Mouse (Mus musculus) adrenal gland, adult 18-20 months (tissue): ENCODE measurements at regions not wholly inside any gene's neighbourhood (a gene's known extent, or its start where the extent isn't known, plus 50 kb on each side); places are given as distances from the start of the nearest gene placed in this dataset.

Source experiments
- DNase-seq, 2 experiments: peaks; one replicate each; pipeline ENCODE4 v3.0.0; 2021 to 2022; ENCODE audit warnings: low spot score in 2 of 2

DNA sequence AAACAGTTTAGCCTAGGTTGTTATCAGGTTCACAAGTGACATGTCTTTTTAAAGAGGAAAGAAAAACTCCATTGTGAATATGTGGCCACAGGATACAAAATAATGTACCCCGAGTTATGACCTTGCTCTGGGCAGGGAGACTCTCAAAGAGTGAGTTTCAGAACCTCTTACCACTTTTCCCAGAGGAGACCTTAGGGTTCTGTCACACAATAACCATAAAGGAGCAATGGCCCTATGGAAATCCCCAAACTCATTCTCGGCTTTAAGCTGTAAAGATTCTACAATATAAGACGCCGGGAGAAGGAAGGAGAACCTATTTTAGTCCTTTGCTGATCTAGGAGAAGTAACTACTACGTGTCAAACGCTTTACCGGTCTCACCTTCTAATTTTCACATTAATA lies 85.1 kb upstream of the Pcdh8 start:
- DNase-seq, result no peak

DNA sequence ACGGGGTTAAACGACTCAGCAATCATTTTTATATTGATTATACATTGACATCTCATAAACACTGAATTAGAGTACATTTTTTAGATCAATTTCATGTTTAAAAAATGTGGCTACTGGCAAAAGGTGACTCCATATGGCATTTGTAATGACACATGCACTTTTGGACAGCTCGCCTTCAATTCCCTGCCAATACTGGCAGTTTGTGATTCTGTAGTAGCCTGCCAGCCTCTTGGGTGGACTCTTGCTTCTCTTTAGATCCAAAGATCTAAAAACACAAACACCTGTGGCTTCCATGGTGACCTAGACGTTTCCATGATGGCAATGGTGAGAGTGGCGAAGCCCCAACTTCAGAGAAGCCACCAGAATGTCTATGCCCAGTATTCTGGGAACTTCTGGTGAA lies 83.1 kb upstream of the Pcdh8 start:
- DNase-seq, result no peak

DNA sequence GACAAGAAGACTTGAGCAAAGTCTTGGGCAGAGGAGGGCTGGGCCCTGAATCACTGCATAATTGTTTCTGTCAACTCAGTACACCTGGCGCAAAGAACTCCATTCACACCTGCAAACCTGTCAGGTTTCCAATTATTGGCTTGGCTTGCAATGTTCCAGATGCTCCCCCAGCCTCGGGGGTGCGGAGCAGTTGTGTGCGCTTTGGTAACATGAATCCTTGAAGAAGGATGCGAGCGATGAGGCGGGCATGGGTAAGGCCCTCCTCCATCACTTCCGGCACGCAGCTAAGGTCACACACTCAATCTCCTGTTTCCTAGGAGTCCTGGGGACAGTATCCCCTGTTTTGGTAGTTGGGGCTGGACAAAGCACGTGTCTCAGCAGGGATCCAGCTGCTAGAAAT lies 81.6 kb upstream of the Pcdh8 start:
- DNase-seq, result no peak

DNA sequence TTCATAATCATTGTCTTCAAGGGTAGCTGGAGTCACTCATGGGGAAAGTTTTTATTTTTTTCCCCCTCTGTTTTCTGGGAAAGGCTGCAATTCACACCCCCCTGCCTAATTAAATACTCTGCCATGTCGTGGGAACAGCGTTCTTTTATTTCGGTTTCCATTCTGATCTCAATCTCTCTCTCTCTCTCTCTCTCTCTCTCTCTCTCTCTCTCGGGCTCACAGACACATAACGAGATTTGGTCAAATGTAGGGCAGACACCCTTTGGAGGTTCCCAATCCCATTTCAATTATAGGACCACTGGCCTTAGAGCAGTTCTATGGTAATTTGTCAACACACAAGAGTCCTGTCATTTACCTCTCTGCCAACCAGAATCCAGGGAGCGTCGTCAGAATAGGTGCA lies 80.7 kb upstream of the Pcdh8 start:
- DNase-seq, result no peak

DNA sequence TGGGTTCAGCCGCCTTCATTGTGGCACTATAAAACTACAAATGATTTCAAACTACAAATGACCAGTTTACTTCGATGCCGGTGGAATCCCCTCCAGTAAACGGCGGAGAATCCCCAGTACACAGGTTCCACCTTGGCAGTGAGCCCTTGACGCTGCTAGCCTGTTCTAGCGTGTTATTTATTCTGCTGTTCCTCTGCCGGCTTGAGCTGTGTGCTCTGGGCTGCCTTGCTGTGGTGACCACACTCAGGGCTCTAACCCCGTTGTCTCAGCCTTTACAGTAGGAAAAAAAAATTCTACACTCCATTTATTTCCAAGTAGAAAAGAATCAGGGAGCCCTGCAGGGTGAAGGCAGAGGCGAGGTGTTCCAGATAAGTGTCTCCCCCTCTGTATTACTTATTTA lies 80.1 kb upstream of the Pcdh8 start:
- no peak for DNase-seq

DNA sequence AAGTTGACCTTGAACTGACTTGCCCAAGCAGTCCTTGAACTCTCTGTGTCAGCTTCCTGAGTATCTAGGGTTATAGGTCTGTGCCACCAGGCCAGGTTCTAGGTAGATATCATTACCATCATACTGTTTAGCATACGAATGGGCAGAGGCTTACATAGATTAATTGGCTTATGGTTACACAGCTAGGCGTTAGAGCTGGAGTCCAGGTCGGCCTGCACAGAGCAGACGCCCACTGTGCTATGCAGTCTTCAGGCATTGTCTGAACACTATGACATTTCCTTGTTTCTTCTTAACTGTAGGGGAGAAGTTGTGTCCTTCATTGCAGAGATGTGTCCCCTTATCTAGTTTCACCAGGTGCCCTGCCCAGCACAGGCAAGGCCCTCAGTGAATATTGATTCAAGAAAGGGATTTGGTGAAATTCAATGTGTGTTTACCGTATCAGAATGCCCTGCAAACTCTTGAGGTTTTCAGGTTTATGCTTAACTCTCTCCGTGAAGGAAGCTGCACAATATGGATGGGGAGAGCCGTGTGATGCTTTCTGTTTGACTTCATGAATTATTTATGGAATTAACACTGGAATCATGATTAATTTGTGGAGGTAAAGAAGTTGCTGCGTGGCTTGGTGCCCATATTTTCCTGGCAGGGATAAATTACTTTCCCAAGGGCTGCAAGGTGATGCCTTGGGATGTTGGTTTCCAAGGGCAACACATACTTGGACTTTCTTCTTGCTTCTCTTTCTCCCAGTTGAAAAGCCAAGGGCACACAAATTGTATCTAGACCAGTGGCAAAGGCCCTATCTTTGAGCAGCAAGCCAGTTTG lies 78.7 kb upstream of the Pcdh8 start:
- DNase-seq, result no peak

DNA sequence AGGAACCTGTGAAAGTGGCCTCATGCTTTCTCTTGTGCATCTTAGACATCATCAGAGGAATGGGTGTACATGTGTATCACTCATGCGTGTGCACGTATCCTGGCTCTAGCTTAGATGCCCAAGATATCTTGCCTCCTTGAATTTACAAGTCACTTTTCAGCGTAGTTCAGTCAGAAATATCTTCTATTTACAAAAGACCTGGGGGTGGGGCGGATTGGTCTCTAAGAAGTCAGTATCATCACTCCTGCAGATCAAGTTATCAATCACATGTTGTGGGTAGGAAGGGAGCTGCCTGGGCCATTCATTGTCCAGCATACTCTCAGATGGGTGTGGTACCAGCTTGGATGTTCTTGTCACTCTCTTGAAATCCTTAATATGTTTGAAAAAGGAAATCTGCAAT lies 77.0 kb upstream of the Pcdh8 start:
- DNase-seq, result no peak

DNA sequence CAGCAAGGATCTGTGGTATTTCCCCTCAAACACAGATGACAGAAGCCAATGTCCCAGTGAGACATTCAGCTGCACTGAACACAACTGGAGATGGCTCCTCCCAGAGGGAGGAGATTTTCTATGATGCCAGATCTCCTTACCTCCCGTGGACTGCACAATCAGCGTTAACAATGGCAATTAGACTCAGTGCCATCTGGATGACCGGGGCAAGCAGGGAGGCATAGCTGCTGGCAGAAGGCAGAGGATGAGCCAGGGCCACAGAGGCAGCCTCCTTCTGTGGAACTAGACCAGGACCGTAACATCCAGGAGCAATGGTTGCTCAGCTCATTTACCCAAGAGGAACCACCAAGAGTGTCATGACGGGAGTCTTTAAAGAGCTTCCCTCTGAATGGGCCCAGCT lies 73.2 kb upstream of the Pcdh8 start:
- DNase-seq, result no peak

DNA sequence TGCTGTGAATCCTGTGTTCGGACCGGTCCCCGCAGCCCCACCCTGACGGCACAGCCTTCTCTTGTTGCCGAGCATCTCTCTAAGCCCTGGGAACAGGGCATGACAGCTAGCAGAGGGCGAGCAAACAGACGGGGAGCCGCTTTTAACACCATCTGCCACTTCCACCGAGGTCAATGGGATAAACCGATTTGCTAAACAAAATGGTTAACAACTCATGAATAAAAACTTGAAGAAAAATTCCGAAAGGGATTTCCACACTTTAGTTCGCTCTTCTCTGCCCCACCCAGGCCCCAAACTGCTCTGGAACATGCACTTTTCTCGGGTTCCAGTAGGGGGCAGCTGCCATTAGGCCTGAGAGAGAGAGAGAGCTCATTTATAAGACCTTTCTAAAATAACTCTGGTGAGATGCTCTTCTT lies 72.0 kb upstream of the Pcdh8 start:
- DNase-seq, result no peak

DNA sequence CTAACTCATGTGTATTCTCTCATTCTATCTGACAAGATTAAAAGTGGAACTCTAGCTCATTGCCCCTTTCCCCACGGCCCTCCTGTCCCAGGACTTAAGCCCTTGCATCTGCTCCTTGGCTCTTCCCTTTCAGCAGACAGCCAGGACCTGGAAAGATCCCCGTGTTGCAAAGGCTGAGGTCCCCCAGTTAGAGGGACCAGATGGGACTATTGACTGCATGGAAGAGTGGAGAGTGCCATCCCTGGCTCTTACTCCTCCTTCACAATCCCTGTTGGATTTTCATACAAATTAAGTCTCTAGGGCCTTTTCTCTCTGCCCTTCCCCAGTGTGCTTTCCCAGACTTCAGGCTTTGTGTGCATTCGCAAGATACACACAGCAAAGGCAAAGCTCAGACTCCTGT lies 71.6 kb upstream of the Pcdh8 start:
- no peak for DNase-seq

DNA sequence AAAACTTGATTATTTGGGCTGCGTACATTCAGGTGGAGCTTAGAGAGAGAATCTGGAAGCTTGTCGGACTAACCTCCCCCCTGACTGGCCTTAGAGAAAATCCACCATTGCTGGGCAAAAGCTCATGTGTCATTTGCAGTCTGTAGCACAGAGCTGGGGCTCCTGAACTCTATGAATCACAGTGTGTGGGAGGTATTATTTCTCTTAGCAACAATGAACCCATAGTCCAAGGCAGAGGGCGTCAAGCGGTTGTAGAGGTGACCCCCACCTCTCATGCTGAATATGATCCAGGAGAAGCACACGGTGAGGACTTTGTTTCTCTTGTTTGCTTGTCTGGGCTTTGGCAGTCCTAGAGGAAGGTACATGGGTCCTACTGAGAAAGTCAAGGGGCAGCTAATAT lies 66.0 kb upstream of the Pcdh8 start:
- no peak for DNase-seq

DNA sequence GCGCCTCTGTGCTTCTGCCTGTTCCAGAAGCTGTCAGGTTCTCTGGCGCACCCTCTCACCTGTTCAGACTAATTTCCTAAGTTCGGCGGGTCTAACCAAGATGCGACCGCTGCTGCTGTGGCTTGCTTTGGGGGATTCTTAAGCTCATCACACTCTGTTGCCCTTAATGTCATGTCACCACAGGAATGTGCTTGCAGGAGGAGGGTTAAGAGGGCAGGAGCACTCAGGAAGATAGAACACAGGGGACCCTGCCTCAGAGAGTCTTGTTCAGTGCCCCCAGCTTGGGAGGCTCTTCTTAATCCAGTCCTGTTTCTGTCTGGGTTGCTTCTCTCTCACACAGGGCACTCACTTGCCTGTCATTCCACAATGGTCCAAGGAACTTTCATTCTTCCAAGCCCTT lies 65.1 kb upstream of the Pcdh8 start:
- DNase-seq, result no peak

DNA sequence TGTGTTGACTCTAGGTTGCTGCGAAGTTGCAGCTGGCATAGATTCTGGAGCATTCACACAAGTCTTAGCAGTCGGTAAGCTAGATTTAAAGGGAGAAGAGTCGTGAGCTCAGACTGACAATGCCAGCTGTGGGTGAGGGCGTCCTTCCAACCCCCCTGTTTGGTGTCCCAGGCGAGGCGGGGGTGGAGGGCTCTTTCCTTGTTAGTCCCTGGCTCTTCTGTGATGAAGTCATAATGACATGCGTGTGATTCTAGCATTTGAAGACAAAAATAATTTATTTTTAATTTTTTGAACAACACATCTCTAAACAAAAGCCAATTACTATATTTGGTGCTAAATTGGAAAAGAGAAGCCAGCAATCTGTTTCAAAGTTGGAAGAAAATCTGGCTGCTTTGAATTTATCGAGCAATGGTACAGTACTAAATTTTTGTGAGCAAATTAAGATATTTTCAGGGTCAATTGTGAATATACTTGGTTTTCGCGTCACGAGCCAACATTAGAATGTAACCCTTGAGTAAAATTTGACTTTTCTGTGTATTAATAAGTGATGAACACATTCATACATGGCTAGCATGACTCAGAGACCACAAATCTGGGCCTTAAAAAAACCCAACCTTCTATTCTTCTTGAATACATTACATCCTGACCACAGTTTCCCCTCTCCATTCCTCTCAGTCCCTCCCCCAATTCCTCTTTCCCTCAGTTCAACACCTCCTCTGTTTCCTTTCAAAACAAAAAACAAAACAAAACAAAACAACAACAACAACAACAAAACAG lies 53.7 kb upstream of the Pcdh8 start:
- no peak for DNase-seq

DNA sequence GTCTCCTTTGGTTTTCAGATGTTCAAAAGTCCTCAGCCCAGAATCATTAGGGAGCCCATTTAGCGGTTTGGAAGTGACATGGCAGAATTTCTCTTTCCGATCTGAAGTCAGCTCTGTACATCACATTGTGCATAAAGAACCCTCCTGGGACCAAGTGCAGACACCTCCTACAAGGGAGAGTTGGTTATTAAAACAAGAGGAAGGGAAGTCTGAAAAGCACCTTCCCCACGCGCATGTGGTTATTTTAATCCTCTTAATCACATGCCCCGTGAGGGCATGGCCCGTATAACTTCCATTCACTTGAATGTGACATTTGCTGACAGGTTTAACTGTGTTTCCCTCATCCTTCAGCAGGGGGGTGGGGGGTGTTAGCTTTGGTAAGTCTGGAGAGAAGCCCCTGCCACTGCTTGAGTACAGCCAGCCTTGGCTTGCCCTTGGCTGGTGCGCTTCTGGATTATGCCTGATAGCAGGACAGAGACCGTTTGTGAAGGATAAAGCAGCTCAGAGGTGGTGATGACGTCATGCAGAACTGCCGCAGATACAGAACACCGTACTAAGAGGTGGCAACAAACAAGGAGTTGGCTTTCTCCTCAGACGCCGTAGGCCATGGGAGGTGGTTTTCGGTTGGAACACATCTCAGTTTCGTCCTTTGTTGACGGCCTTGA lies 51.5 kb upstream of the Pcdh8 start:
- no peak for DNase-seq

DNA sequence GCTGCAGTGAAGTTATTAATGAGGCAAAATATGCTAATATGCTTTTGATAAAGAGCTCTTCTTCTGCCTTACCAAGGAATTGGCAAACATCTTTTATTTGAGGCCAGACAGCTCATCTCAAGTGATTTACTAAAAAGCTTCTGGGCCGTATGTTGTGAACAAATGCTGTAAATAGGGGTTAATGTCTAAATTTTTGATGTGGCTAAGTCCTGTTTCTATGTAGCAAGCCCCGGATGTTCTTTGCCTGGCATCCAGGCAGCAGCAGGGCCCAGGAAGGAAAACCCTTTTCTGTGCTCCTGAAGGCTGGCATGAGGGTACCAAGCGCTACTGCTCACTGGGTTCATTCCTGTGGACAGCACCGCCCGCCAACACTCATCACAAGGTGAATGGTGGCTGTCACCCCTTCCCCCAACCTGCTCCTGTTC lies 50.9 kb upstream of the Pcdh8 start:
- DNase-seq, result no peak

DNA sequence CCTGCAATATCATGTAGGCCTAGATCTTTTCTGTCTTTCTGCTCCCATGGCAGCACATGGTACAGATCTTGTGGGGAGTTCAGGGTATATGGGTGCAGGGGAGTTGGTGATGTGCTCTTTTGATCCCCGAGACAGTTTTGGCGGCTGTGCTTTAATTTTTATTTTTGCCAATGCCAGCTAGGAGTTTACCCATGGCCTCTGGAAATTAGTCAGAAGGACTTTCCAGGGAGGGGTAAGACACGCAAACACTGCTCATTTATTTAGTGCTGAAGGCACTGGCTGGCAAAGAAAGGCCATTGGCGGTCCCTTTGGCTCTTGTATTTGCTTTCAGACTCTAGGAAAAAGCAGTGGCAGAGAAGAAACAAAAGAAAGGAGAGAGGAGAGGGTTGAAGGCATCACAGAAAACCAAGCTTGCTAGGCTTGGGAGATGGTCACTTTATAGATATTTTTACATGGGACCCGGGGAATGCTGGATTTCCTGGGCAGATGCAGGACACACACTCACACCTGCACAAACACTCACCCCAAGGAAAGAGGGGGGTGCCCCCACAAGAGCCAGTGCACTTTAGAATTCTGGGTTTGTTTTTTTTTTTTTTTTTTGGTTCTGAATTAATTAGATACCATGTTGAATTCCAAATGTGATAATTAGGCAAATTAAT lies 50.4 kb upstream of the Pcdh8 start:
- no peak for DNase-seq
